Mouse (Mus musculus): Measurements from ENCODE around the gene Prdx2. TPM values are rescaled to one million over a fixed set of nuclear protein-coding genes. Genes with fewer than 3 reads are reported as not detected.
A peak's percentile ranks its signal among the peaks of the same experiment; 100 is the strongest.

The Prdx2 gene
- polyA plus RNA-seq, 1 experiment from 2014 or later = 810 TPM

DNA sequence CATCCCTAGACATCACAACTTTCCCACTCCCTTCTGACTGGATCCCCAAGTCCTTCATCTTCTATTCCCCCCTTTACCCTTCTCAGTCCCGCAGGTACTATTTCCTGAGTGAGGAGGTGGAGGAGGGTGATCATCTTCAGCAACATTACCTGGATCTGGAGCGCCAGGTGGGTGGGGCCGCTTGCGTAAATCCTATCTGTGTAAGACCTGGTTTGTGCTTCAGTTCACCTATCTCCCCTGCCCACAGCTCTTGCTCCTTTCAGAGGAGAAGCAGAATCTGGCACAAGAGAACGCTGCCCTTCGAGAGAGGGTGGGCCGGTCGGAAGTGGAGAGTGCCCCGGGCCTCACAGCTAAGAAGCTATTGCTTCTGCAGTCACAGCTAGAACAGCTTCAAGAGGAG lies 25.0 kb downstream of the Prdx2 start:
- Histone ChIP-seq H3K36me3 (ENCODE audit: insufficient read depth, low read length) (no peaks in the 10 kb centered on the region), H3K27ac (ENCODE audit: low read length) (no peak overlapping the region), H3K27me3 (ENCODE audit: insufficient read depth, low read length) (no peaks in the 10 kb centered on the region), H3K4me3 (ENCODE audit: low read length) (no peak overlapping the region), H3K9me3 (ENCODE audit: low read length) (no peaks in the 10 kb centered on the region), H3K4me2 (replicated peaks; ENCODE audit: low read depth, low read length) (no peak overlapping the region), H3K4me1 (ENCODE audit: insufficient read depth, low read length) (peaks cover 16% of the 10 kb centered on the region), H3K9ac (replicated peaks; ENCODE audit: low read length) (no peak overlapping the region)
- no peak for ATAC-seq (ENCODE audit: low FRiP score, low TSS enrichment)
- WGBS = 93% methylated on average over 9 of the region's 9 CpGs

DNA sequence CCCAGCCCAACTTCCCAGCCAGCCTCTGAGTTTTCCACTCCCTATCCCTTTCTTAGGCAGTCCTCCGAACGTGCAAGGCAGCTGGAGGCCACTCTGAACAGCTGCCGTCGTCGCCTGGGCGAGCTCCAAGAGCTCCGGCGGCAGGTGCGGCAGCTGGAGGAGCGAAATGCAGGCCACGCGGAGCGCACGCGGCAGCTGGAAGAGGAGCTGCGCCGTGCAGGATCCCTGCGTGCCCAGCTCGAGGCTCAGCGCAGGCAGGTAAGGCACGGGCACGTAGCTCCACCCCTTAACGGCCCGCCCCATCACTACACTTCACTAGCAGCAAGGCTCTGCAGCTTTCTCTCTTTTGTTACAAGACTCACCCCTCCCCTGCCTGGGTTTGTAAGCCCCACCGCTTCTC lies 26.3 kb downstream of the Prdx2 start:
- Histone ChIP-seq H3K27ac (ENCODE audit: low read length) (no peak overlapping the region), H3K27me3 (ENCODE audit: insufficient read depth, low read length) (no peaks in the 10 kb centered on the region), H3K9me3 (ENCODE audit: low read length) (no peaks in the 10 kb centered on the region), H3K4me1 (ENCODE audit: insufficient read depth, low read length) (peaks cover 12% of the 10 kb centered on the region), H3K4me2 (replicated peaks; ENCODE audit: low read depth, low read length) (no peak overlapping the region), H3K4me3 (ENCODE audit: low read length) (no peak overlapping the region), H3K9ac (replicated peaks; ENCODE audit: low read length) (no peak overlapping the region), H3K36me3 (ENCODE audit: insufficient read depth, low read length) (no peaks in the 10 kb centered on the region)
- ATAC-seq (ENCODE audit: low FRiP score, low TSS enrichment) = no peak
- 19% methylated on average over 25 of the region's 25 CpGs for WGBS

GRCm38 (mm10) chr8:84996978-84997377 lies 27.6 kb downstream of the Prdx2 start:
- ATAC-seq (ENCODE audit: low FRiP score, low TSS enrichment) = no peak
- H3K4me3 ChIP-seq (ENCODE audit: low read length) = no peak overlapping the region
- H3K9ac ChIP-seq (replicated peaks; ENCODE audit: low read length) = no peak overlapping the region
- H3K4me2 ChIP-seq (replicated peaks; ENCODE audit: low read depth, low read length) = no peak overlapping the region
- H3K27ac ChIP-seq (ENCODE audit: low read length) = no peak overlapping the region
- no peaks in the 10 kb centered on the region for H3K27me3 ChIP-seq (ENCODE audit: insufficient read depth, low read length)
- peaks cover 6% of the 10 kb centered on the region for H3K4me1 ChIP-seq (ENCODE audit: insufficient read depth, low read length)
- H3K9me3 ChIP-seq (ENCODE audit: low read length) = no peaks in the 10 kb centered on the region
- 0 out of 2 replicates have a peak, but pooled peaks cover 4% of the 10 kb centered on the region for H3K36me3 ChIP-seq (ENCODE audit: insufficient read depth, low read length)
- WGBS = 83% methylated on average over 5 of the region's 5 CpGs

DNA sequence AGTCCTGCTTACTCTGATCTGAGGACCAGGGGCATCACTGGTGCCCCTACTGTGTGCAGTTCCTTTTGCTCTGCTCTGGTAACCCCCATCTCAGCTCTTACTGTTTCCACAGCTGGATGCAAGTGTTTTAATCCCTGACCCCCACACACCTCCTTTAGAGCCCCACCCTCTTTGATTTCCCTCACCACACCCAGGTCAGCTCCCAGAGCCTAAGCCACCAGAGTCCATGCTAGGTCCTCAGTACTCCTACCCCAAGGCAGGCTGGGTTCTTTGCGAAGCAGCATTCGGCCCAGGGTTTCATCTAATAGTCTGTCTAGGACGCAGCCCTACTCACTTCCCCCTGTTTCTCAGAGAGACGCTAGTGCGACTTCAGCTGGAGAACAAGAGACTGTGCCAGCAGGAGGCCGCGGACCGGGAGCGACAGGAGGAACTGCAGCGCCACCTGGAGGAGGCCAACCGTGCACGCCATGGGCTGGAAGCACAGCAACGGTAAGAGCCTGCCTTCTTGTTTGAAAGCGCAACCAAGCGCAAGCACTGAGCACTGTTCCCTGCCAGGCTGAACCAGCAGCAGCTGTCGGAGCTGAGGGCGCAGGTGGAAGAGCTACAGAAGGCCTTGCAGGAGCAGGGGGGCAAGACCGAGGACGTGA lies 28.4 kb downstream of the Prdx2 start:
- Histone ChIP-seq H3K4me2 (replicated peaks; ENCODE audit: low read depth, low read length) (0 out of 2 replicates have a peak overlapping the region, but pooled peaks have one; percentile 10), H3K4me1 (ENCODE audit: insufficient read depth, low read length) (peaks cover 6% of the 10 kb centered on the region), H3K9ac (replicated peaks; ENCODE audit: low read length) (0 out of 2 replicates have a peak overlapping the region, but pooled peaks have one; percentile 13), H3K27me3 (ENCODE audit: insufficient read depth, low read length) (no peaks in the 10 kb centered on the region), H3K9me3 (ENCODE audit: low read length) (no peaks in the 10 kb centered on the region), H3K36me3 (ENCODE audit: insufficient read depth, low read length) (0 out of 2 replicates have a peak, but pooled peaks cover 4% of the 10 kb centered on the region), H3K27ac (ENCODE audit: low read length) (no peak overlapping the region), H3K4me3 (ENCODE audit: low read length) (no peak overlapping the region)
- 8% methylated on average over 19 of the region's 19 CpGs for whole genome bisulfite sequencing
- ATAC-seq (ENCODE audit: low FRiP score, low TSS enrichment) = peak; percentile 76

- ATAC-seq (ENCODE audit: low FRiP score, low TSS enrichment) = no peak
Observed at GRCm38 (mm10) chr8:85007686-85008085, 38.3 kb downstream of the Prdx2 start.

DNA sequence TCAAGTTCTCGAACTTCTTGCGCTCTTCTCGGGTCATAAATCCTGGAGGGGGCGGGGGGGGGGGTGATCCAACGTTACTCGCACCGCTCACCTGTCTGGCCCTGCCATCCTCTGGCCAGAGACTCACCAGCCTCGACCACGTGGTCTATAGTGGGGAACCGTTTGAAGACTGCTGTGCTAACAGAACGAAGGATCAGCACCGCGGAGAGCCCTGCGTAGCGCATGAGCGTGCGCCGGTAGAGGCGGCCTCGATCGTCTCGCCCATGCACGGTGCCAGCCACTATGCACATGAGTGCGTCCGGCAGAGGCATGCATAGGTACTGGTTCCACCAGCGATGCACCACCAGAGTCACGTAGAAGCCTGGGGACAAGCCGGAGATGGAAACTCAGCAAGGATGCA lies 41.9 kb downstream of the Prdx2 start:
- WGBS = 11% methylated on average over 28 of the region's 28 CpGs
- H3K4me2 ChIP-seq (replicated peaks; ENCODE audit: low read depth, low read length) = no peak overlapping the region
- no peak; the same call in 1 of the 2 replicates for ATAC-seq (ENCODE audit: low FRiP score, low TSS enrichment)

More at GRCm38 (mm10) chr8:85007686-85008085, 38.3 kb downstream of the Prdx2 start:
- Histone ChIP-seq H3K36me3 (ENCODE audit: insufficient read depth, low read length) (no peaks in the 10 kb centered on the region), H3K4me2 (replicated peaks; ENCODE audit: low read depth, low read length) (no peak overlapping the region), H3K4me1 (ENCODE audit: insufficient read depth, low read length) (no peaks in the 10 kb centered on the region), H3K27me3 (ENCODE audit: insufficient read depth, low read length) (peaks cover 23% of the 10 kb centered on the region), H3K4me3 (ENCODE audit: low read length) (0 out of 2 replicates have a peak overlapping the region, but pooled peaks have one; percentile 3), H3K9ac (replicated peaks; ENCODE audit: low read length) (peak overlapping the region; percentile 25; the same call in 1 of the 2 replicates), H3K27ac (ENCODE audit: low read length) (no peak overlapping the region), H3K9me3 (ENCODE audit: low read length) (no peaks in the 10 kb centered on the region)
- 10% methylated on average over 25 of the region's 25 CpGs for WGBS

GRCm38 (mm10) chr8:85013230-85013840 lies 43.9 kb downstream of the Prdx2 start:
- H3K36me3 ChIP-seq (ENCODE audit: insufficient read depth, low read length) = peaks cover 8% of the 10 kb centered on the region
- H3K27me3 ChIP-seq (ENCODE audit: insufficient read depth, low read length) = peaks cover 28% of the 10 kb centered on the region
- ATAC-seq (ENCODE audit: low FRiP score, low TSS enrichment) = peak; percentile 72
- H3K9me3 ChIP-seq (ENCODE audit: low read length) = no peaks in the 10 kb centered on the region
- H3K9ac ChIP-seq (replicated peaks; ENCODE audit: low read length) = peak overlapping the region; percentile 40; the same call in 1 of the 2 replicates
- WGBS = 6% methylated on average over 26 of the region's 26 CpGs
- H3K27ac ChIP-seq (ENCODE audit: low read length) = no peak overlapping the region
- H3K4me2 ChIP-seq (replicated peaks; ENCODE audit: low read depth, low read length) = peak overlapping the region; percentile 59
- H3K4me1 ChIP-seq (ENCODE audit: insufficient read depth, low read length) = no peaks in the 10 kb centered on the region
- H3K4me3 ChIP-seq (ENCODE audit: low read length) = peak overlapping the region; percentile 35

More for the DNA sequence above, 41.9 kb downstream of the Prdx2 start:
- no peaks in the 10 kb centered on the region for H3K9me3 ChIP-seq (ENCODE audit: low read length)
- no peak overlapping the region for H3K9ac ChIP-seq (replicated peaks; ENCODE audit: low read length)
- H3K36me3 ChIP-seq (ENCODE audit: insufficient read depth, low read length) = no peaks in the 10 kb centered on the region
- no peak overlapping the region for H3K27ac ChIP-seq (ENCODE audit: low read length)
- H3K27me3 ChIP-seq (ENCODE audit: insufficient read depth, low read length) = peaks cover 36% of the 10 kb centered on the region
- no peak overlapping the region for H3K4me3 ChIP-seq (ENCODE audit: low read length)
- H3K4me1 ChIP-seq (ENCODE audit: insufficient read depth, low read length) = no peaks in the 10 kb centered on the region

DNA sequence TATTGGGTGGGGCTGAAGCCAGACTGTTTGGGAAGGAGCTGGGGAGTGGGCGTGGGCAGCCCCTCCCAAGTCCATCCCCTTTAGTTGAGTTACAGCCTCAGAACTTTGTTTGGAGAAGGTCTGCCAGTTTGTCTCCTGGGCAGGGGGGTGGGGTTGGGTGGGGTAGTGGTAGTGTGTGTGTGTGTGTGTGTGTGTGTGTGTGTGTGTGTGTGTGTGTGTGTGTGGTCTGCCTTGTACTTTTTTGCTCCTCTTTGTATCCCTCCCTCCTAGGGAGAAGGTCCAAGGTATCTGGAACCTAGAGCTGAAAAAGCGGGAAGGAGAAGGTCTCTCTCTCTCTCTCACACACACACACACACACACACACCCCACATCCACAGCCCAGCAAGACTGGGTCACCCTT lies 45.0 kb downstream of the Prdx2 start, which contains the start of gene Best2:
Gene Best2, minus strand, starts transcription at position 101 of the 400 bp plus-strand sequence.
- no peaks in the 10 kb centered on the region for H3K9me3 ChIP-seq (ENCODE audit: low read length)
- H3K4me3 ChIP-seq (ENCODE audit: low read length) = peak within 1 kb of the TSS; percentile 35
- H3K4me1 ChIP-seq (ENCODE audit: insufficient read depth, low read length) = no peaks in the 10 kb centered on the region
- peaks cover 28% of the 10 kb centered on the region for H3K27me3 ChIP-seq (ENCODE audit: insufficient read depth, low read length)
- WGBS = 43% methylated on average over 2 of the region's 2 CpGs
- H3K4me2 ChIP-seq (replicated peaks; ENCODE audit: low read depth, low read length) = peak within 1 kb of the TSS; percentile 59
- no peak within 1 kb of the TSS for H3K27ac ChIP-seq (ENCODE audit: low read length)
- peaks cover 17% of the 10 kb centered on the region for H3K36me3 ChIP-seq (ENCODE audit: insufficient read depth, low read length)
- peak within 1 kb of the TSS; percentile 40; the same call in 1 of the 2 replicates for H3K9ac ChIP-seq (replicated peaks; ENCODE audit: low read length)
- no peak for ATAC-seq (ENCODE audit: low FRiP score, low TSS enrichment)

DNA sequence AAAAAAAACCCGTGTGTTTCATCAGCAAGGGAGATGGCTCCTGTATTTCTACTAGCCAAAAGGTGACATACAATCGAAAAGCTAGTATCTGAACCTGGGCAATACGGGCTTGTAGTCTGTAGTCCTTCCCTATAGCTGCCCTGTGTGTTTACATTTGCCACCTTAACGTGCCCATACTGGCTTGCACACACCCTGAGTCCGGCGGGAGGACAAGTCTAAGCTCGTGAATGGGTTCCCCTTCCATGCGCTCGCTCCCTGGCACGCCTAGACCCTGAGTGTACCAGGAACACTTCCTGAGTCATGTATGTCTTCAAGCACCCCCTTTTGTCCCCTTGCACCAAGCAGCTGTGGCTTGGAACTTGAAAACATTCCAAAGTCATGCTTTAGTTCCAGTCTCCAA lies 47.3 kb downstream of the Prdx2 start:
- Histone ChIP-seq H3K27ac (ENCODE audit: low read length) (no peak overlapping the region), H3K4me2 (replicated peaks; ENCODE audit: low read depth, low read length) (no peak overlapping the region), H3K9ac (replicated peaks; ENCODE audit: low read length) (no peak overlapping the region)

DNA sequence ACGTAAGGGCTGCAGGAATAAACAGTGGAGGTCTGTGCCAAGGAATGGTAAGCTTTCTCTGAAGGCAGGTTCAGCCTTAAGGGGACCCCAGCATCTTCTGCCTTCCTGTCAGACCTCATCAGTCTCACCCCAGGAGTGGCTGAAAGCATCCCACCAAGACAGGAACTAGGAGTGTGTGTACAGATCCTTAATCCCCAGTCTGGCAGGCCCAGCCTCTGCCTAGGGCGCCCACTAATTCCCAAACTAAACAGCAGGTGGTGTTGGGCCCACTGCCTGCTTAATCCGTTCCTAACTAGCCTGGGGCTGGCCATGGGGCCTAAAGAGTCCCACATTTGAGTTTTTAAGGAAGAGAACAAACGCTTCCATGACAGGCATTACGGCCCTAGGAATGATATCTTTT lies 47.8 kb downstream of the Prdx2 start:
- Histone ChIP-seq H3K4me2 (replicated peaks; ENCODE audit: low read depth, low read length) (no peak overlapping the region), H3K27me3 (ENCODE audit: insufficient read depth, low read length) (peaks cover 15% of the 10 kb centered on the region), H3K27ac (ENCODE audit: low read length) (no peak overlapping the region), H3K9me3 (ENCODE audit: low read length) (no peaks in the 10 kb centered on the region), H3K4me1 (ENCODE audit: insufficient read depth, low read length) (no peaks in the 10 kb centered on the region), H3K36me3 (ENCODE audit: insufficient read depth, low read length) (peaks cover 30% of the 10 kb centered on the region), H3K4me3 (ENCODE audit: low read length) (no peak overlapping the region), H3K9ac (replicated peaks; ENCODE audit: low read length) (no peak overlapping the region)
- WGBS = 61% methylated on average over 5 of the region's 5 CpGs
- no peak for ATAC-seq (ENCODE audit: low FRiP score, low TSS enrichment)

More for the DNA sequence above, 47.3 kb downstream of the Prdx2 start:
- 67% methylated on average over 10 of the region's 10 CpGs for WGBS
- no peaks in the 10 kb centered on the region for H3K9me3 ChIP-seq (ENCODE audit: low read length)
- H3K4me3 ChIP-seq (ENCODE audit: low read length) = no peak overlapping the region
- peaks cover 26% of the 10 kb centered on the region for H3K36me3 ChIP-seq (ENCODE audit: insufficient read depth, low read length)
- H3K4me1 ChIP-seq (ENCODE audit: insufficient read depth, low read length) = no peaks in the 10 kb centered on the region
- peaks cover 15% of the 10 kb centered on the region for H3K27me3 ChIP-seq (ENCODE audit: insufficient read depth, low read length)
- ATAC-seq (ENCODE audit: low FRiP score, low TSS enrichment) = no peak

Data from kidney, embryonic 16.5 days (tissue).